Mouse (Mus musculus) liver, adult 2 months (tissue): Measurements from ENCODE around the gene Pisd.

ENCODE experiments used
- CTCF ChIP-seq: fragments of 200-500 bp; IDR thresholded peaks from 2 replicates; pipeline ENCODE4 v1.5.1; 2011; ENCODE audit warnings: low read depth, low read length, control low read depth
- POLR2A ChIP-seq: fragments of 200-500 bp; IDR thresholded peaks from 2 replicates; pipeline ENCODE4 v1.6.1; 2011; ENCODE audit warnings: low read length, control low read depth; ENCODE audit not compliant: insufficient read depth; ENCODE audit errors: extremely low read depth

GRCm38 (mm10) chr5:32778168-32778567 is 7.3 kb downstream of the Pisd start:
- no peak for TF ChIP-seq CTCF
- no peak for TF ChIP-seq POLR2A
